Mouse (Mus musculus) regulatory T cell (primary cell): ENCODE measurements at regions not wholly inside any gene's neighbourhood (a gene's known extent, or its start where the extent isn't known, plus 50 kb on each side); places are given as distances from the start of the nearest gene placed in this dataset.

Source experiments
- in situ Hi-C: fragments of 300-600 bp; cut with MboI, MseI; formaldehyde crosslinking; loops from one replicate; pipeline ENCODE4 v1.15.1; 2025; ENCODE audit warnings: high pct_unique_total_duplicates

DNA sequence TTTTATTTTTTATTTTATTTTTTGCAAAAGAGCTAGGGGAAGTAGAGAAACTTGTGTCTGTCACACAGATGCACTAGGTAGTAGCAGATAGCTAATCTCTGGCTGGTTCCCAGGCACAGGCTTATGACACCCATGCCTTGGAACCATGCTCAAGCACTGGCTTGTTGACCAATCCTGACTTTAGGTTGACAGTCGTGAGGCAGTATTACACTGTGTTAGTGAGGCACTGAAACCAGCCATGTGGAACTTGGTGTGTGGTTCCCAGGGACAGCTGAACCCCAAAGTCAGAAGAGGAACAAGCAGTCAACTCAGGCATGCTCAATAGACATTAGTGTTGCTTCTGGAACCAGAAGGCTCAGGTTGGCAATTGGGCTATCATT, 601.1 kb upstream of the Nox3 start:
- in situ Hi-C loops: no loop called here

DNA sequence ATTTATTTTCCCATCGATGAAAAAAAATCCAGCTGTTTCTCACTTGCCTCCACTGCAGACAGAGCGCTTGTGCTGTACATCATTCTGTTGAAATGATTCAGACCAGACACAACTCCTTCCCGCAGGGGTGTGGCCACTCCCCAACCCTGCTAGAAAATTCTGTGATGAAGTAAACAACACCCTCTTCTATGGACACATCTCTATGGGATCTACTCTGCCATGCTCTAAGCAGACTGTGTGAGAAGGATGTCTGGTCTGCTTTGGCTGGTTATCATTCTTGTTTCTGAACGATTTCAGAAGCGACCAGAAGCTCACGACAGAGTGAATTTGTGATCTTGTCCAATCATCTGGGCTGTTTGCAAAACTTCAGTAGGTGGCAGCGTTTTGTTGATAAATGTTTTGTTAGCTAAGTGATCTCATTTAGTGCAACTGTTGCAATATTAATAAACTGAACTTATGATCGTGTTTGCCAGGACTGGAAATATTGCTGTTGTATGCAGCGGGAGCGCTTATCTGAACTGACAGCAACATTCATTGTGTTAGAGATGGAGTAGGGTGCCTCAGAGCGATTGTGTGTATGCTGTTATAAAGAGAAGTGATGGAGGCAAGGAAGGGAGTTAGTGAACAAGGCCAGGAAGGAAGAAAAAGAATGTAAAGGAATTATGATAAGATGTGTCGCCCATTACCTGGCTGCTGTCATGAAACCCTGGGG, 605.2 kb upstream of the Nox3 start:
- in situ Hi-C loops: no loop called here

DNA sequence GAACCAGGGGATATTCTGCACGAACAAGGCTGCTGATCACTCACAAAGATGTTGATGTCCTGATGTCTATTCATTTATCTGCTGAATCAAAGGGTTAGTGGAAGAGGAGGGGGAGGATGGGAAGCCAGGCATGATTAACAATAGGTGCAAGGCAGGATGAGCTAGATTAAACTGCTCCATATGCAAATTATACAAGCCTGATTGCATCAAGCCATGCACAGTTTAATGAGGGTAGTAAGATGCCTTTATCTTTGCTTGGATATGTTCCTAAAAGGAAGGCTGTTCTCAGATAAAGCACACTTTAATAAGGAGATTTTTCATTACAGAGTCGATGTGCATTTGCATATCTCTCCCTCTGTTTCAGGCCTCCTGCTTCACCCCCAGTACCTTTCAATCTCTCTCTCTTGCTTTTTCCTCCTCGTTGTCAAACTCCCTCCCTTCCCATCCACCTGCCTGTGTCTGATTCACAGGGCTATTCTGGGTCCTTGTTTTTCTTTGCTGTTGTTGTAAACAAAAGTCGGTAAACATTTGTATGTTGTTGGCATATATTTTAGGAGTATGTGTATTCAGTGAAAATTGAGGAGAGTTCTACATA, 615.8 kb upstream of the Nox3 start:
- in situ Hi-C loops: no loop called here

DNA sequence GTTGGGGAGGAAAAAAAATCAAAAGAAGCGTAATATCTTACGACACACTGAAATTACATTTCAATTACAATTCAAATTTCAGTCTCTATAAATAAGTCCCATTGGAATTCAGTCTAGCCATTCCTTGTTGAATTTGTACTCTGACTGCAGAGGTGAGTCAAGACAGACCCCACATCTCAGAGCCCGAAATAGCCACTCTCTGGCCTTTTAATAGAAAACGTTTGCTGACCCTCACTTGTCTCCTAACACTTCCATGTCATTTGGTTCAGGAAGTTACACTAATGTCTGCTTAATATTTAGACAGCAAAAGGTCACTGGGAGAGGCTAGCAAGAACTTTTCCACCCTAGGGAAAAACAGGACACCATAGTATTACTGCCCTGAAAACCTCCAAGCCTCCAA, 623.1 kb upstream of the Nox3 start:
- in situ Hi-C loops: no loop called here

DNA sequence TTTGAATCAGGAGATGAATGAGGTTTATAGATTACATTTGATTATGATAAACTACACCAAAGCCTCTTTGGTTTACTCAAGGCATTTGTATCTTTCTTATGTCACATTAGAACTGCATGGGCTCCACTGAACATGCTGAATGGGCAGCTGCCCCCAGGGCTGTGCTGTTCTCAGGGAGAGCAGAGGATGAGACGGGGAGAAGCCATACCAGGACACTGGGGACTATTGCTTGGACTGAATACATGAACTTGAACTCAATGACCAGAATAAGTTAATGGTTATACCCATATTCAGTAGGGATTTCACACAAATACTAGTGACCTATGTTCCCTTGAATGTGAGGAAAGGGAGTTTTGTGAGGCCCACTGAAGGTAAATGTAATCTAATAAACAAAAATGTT, 632.7 kb upstream of the Nox3 start:
- in situ Hi-C loops: no loop called here

DNA sequence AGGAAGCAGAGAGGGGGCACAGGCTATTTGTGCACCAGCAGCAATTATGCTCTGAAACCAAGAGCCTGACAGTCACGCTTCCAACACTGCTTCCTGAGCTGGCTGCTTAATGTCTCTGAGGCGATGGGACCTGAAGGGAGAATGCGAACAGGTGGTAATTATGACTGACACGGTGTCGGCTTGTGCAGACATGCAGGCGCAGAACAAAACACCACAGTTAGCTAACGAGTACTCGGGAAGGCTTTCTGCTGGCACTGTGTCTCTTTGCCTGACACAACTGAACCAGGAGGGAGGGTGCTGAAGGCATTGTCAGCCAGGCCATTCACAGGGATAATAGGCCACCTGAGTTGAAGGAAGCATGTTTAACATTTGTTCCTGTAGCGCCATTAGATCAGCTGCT, 635.6 kb upstream of the Nox3 start:
- in situ Hi-C loops: no loop called here

- in situ Hi-C loops: no loop called here
Observed at GRCm38 (mm10) chr17:4333091-4333490, 637.0 kb upstream of the Nox3 start.

- in situ Hi-C loops: no loop called here
Observed at GRCm38 (mm10) chr17:4353018-4353417, 641.1 kb upstream of the Arid1b start.

GRCm38 (mm10) chr17:4355506-4356218, 638.5 kb upstream of the Arid1b start:
- in situ Hi-C loops: no loop called here

- in situ Hi-C loops: no loop called here
Observed at GRCm38 (mm10) chr17:4360413-4361320, 633.5 kb upstream of the Arid1b start.

GRCm38 (mm10) chr17:4365811-4366210, 628.3 kb upstream of the Arid1b start:
- in situ Hi-C loops: no loop called here

DNA sequence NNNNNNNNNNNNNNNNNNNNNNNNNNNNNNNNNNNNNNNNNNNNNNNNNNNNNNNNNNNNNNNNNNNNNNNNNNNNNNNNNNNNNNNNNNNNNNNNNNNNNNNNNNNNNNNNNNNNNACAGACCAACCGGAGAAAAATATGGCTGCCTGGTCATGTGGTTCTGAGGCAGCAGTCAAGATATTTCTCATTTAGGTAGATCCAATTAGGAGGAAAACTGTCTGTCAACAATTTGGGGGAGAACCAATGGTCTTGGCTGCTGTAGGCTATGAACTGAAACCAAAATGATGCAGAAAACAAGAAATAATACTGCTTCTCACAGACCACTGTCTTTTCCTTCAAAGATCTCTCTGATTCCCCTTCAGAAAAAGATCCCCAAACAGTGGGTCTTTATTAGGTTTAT, 613.7 kb upstream of the Arid1b start:
- in situ Hi-C loops: no loop called here

- in situ Hi-C loops: no loop called here
Observed at GRCm38 (mm10) chr17:4380873-4381272, 613.3 kb upstream of the Arid1b start.

- in situ Hi-C loops: no loop called here
Observed at GRCm38 (mm10) chr17:4381896-4382685, 612.0 kb upstream of the Arid1b start.

DNA sequence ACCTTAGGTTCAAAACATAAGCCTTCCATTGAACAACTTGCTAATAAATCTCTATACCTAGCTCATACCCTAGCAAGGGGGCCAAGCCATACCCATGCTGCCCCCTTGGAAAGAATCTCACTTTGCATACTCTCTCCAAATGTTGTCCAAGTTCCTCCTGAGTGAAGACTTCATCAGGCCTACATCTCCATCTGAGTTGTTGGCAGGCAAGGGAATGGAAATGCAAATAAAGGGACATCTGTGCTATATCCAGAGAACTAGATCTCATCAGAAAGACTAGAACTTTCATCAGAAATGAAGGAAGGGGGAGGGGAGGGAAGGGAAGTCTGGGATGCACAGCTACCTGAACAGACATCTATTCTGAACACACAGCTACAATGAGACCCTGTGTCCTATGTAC, 611.4 kb upstream of the Arid1b start:
- in situ Hi-C loops: no loop called here

- in situ Hi-C loops: no loop called here
Observed at GRCm38 (mm10) chr17:4387616-4388015, 606.5 kb upstream of the Arid1b start.

- in situ Hi-C loops: no loop called here
Observed at GRCm38 (mm10) chr17:4390012-4390411, 604.1 kb upstream of the Arid1b start.

DNA sequence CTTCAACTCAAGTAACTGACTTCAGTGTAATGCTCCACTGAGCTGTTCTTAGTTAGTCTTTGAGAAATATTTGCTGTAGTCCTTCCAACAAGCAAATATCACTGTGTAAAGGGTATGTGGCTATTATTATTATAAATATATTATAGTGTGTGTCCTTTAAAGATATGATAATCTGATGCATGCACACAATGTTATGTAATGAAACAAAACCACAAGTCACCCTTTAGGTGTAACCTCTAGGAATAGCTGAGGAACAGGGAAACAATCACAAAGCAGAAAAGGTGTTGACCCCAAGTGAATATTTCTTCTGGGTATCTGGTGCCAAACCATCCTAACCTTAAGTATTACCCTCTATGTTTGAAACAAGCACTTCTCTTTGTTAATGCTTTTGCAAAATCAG, 603.6 kb upstream of the Arid1b start:
- in situ Hi-C loops: no loop called here

DNA sequence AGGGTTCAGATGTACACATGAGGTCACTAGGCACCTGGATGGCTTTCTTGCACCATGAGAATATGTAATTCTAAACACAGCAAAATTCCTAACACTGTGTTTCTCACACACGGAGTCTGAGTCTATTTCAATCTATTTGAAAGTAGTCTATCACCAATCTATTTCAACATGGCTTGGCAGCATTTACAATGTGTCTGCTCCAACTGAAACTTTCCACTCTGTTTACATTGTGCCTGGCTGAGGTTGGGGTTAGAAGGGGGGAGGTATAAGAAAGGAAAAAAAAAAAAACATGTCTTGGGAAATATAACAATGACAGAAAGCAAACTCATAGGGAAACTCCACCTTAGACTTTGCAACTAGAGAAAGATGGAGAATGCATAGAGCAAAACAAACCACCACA, 602.9 kb upstream of the Arid1b start:
- in situ Hi-C loops: no loop called here

DNA sequence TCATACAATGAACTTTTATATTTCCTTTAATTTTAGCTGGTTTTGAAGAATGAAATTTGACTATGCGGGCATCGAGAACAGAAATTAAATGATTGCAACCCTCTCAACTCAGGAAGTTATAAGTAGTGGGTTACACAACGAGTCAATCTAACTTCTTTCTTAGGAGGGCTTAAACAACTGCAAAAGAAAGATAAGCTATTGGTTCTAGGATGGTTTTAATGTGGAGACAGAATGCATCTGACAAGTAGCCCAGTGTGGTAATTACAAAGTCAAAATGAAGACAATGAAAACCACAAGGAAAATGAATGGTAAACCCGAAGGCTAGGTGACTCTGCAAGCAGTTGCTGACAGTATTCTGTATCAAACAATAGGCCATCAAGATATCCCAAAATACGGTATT, 598.0 kb upstream of the Arid1b start:
- in situ Hi-C loops: no loop called here

GRCm38 (mm10) chr17:4417686-4418085, 576.4 kb upstream of the Arid1b start:
- in situ Hi-C loops: no loop called here
